Mouse (Mus musculus) erythroblast, embryonic 14.5 days (primary cell): ENCODE results near the gene Ncoa3.

ENCODE experiments used
- GATA1 ChIP-seq: IDR thresholded peaks from 2 replicates; pipeline ENCODE4 v1.6.1; 2012; ENCODE audit warnings: low read length, inconsistent platforms, mixed read lengths
- TAL1 ChIP-seq: IDR thresholded peaks from 3 replicates; pipeline ENCODE4 v1.6.1; 2012; ENCODE audit warnings: low read length, inconsistent platforms, mixed read lengths

GRCm38 (mm10) chr2:166083542-166084031, 91.2 kb downstream of the Ncoa3 start:
- no peak for TF ChIP-seq TAL1
- TF ChIP-seq GATA1 = no peak
